Mouse (Mus musculus) cerebellum, adult 2 months (tissue): ENCODE measurements at regions not wholly inside any gene's neighbourhood (a gene's known extent, or its start where the extent isn't known, plus 50 kb on each side); places are given as distances from the start of the nearest gene placed in this dataset.

Experiments used
- CTCF ChIP-seq: fragments of 200-500 bp; IDR thresholded peaks from 2 replicates; pipeline ENCODE4 v1.5.1; 2011; ENCODE audit warnings: low read depth, mild to moderate bottlenecking, control low read depth, low read length, moderate library complexity, borderline replicate concordance; ENCODE audit not compliant: insufficient read depth
- POLR2A ChIP-seq: fragments of 200-500 bp; IDR thresholded peaks from 2 replicates; pipeline ENCODE4 v1.6.1; 2011; ENCODE audit warnings: low read length, control low read depth, borderline replicate concordance; ENCODE audit not compliant: insufficient read depth

DNA sequence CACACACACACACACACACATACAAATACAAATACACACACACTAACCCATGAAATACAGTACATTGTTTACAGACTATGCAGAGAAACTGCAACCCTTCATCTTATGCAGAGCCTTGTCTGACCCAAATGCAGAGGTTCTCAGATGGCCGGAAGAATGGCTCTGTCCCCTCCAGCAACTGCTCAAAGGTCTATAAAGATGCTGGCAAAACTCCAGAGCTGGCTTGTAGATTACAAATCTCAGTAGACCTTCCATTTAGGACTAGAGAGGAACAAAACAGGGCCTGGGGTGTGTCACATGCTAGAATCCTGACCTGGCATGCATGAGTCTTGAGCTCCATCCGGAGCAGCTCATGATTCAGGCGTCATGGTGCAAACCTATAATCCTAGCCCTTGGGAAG is 364.4 kb upstream of the Runx1 start:
- TF ChIP-seq POLR2A, result no peak
- no peak for TF ChIP-seq CTCF
